8 mouse cellular contexts compared by ENCODE assay signal in the genomic region with DNA sequence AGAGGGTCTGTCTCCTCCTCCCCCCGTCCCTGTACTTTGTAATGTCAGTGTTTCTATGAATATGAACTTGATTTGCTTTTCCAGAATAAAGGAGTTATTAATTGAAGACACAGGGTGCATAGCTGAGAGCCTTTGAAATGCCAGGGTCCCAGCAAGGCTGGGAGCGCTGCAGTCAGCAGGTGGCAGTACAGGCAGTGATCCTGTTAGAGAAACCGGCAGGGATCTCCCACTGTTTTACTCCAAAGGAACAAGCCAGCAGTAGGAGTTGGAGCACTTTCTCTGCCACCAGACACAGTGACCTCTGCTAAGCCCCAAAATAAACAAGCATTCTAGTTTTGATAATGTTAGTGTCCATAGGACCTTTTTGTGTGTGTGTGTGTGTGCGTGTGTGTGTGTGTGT. TPM values are rescaled to one million over a fixed set of nuclear protein-coding genes. Genes with fewer than 3 reads are reported as not detected.
DNase-seq lines count a peak whose midpoint lies in the region; TF ChIP-seq lines count a peak whose summit lies in the region.

No protein-coding gene starts in this region.

- no peak overlapping the region for H3K4me2 ChIP-seq in CH12.LX (ENCODE audit: insufficient read depth, low read depth, poor library complexity, severe bottlenecking)

- dilution Hi-C loops in CH12.LX (cut with MboI; ENCODE audit: extremely low pct_ligation_motif_present, extremely low pct_unique_long_range_greater_than_20kb, low sequenced_read_pairs) = no loop called here

- no peak overlapping the region for H3K27ac ChIP-seq in CH12.LX (ENCODE audit: insufficient read depth, low read depth)
- H3K27ac ChIP-seq in embryonic fibroblast, embryonic 13.5 days (ENCODE audit: insufficient read depth, low read length) = no peak overlapping the region

- peaks cover 25 to 54% of the 10 kb centered on the region in 2 experiments for H3K36me3 ChIP-seq in CH12.LX (replicated peaks in 1 of 2; ENCODE audit: control insufficient read depth in 1 of 2, insufficient read depth in 1 of 2, low read length in 1 of 2)

- no peak for TF ChIP-seq EP300 in CH12.LX (IDR thresholded peaks at IDR 0.05; ENCODE audit: low read length)

- TF ChIP-seq POLR2A in CH12.LX (IDR thresholded peaks at IDR 0.05; ENCODE audit: low read depth, low read length) = no peak
- no peak for TF ChIP-seq POLR2A in embryonic fibroblast, embryonic 13.5 days (IDR thresholded peaks at IDR 0.05; ENCODE audit: low read depth, low read length)

- peaks cover 3 to 25% of the 10 kb centered on the region in 2 experiments; a peak in 3 of 4 replicates for H3K4me1 ChIP-seq in CH12.LX (ENCODE audit: control insufficient read depth in 1 of 2, insufficient read depth in 2 of 2)
- no peaks in the 10 kb centered on the region for H3K4me1 ChIP-seq in embryonic fibroblast, embryonic 13.5 days (ENCODE audit: control insufficient read depth, insufficient read depth, low read length)

- H3K27me3 ChIP-seq in CH12.LX (replicated peaks) = no peaks in the 10 kb centered on the region

- no peaks in the 10 kb centered on the region for H3K79me2 ChIP-seq in CH12.LX (replicated peaks; ENCODE audit: control insufficient read depth, extremely low read depth, insufficient read depth, poor library complexity, severe bottlenecking)

- H3K4me3 ChIP-seq in CH12.LX (replicated peaks in 1 of 3; ENCODE audit: low read depth in 2 of 3, low read length in 2 of 3, poor library complexity in 1 of 3) = no peak overlapping the region
- no peak overlapping the region for H3K4me3 ChIP-seq in embryonic fibroblast, embryonic 13.5 days (ENCODE audit: insufficient read depth, low read length)

- in situ Hi-C loops in CH12.LX (cut with MboI; ENCODE audit: low pct_ligation_motif_present, low pct_unique_long_range_greater_than_20kb, low sequenced_read_pairs) = loop anchor here (25.0 kb wide), 1 partner anchor 119 kb away; a partner anchor contains a TSS

- H3K9me3 ChIP-seq in CH12.LX (replicated peaks; ENCODE audit: low read length) = peaks cover 3% of the 10 kb centered on the region

- DNase-seq in embryo, embryonic 10 days (ENCODE audit: low spot score) = peak; percentile 60
- no peak for DNase-seq in embryo, embryonic 9.5 days (ENCODE audit: extremely low spot score)
- peak; percentile 34 for DNase-seq in layer of hippocampus, adult 9-11 months
- no peak for DNase-seq in layer of hippocampus, postnatal 14 days (ENCODE audit: low spot score in 2 of 2)
- no peak for DNase-seq in CH12.LX (ENCODE audit: extremely low read depth)
- no peak for DNase-seq in T-cell, adult 2 months (ENCODE audit: low spot score)
- no peak for DNase-seq in spleen, postnatal 4 days (ENCODE audit: low spot score in 2 of 2)

- TF ChIP-seq CTCF in CH12.LX (conservative IDR thresholded peaks at IDR 0.05 in 1 of 2, IDR thresholded peaks at IDR 0.05 in 1 of 2; ENCODE audit: low read depth in 2 of 2, low read length in 2 of 2) = peak in 1 of 2 experiments; percentile 36; a peak in 2 of 4 replicates
- peak; percentile 54; the same call in 1 of the 2 replicates for TF ChIP-seq CTCF in embryonic fibroblast, embryonic 13.5 days (IDR thresholded peaks at IDR 0.05; ENCODE audit: borderline replicate concordance, insufficient read depth, low read length)

- H3K9ac ChIP-seq in CH12.LX (ENCODE audit: insufficient read depth, low read depth) = no peak overlapping the region

- peak; percentile 15 for TF ChIP-seq RAD21 in CH12.LX (IDR thresholded peaks at IDR 0.05; ENCODE audit: low read depth, low read length)

TF ChIP-seq in CH12.LX, 34 proteins besides CTCF, POLR2A, EP300 and RAD21:
- TF ChIP-seq POLR2AphosphoS2 (IDR thresholded peaks at IDR 0.05; ENCODE audit: low read depth, low read length) (no peak), SMC3 (IDR thresholded peaks at IDR 0.05; ENCODE audit: low read depth, low read length) (peak; percentile 28)

RNA-seq across cellular contexts. Expression of a gene that starts 10.2 kb away (rescaled TPM):
- 1 to 10 TPM in 1 of 2 experiments, under 1 TPM in 1; 0.72 to 1.5 TPM for total RNA-seq in layer of hippocampus, postnatal 14 days (2021)
- total RNA-seq in CH12.LX (2012; rRNA removed) (0.38 and 0.51 TPM in 2 replicates), CH12.LX (2014; rRNA removed) (not detected in 2 replicates)
- 0.31 TPM in 1 of 2 replicates, not detected in the other for polyA plus RNA-seq in CH12.LX (2012; ENCODE audit: insufficient read length, low read depth)
- 0.67 TPM in 1 of 2 replicates, not detected in the other for polyA plus RNA-seq in embryonic fibroblast, embryonic 13.5 days (2011; ENCODE audit: insufficient read length, low read depth, missing spikeins)

RNA-seq across cellular contexts. Expression of a gene that starts 18.8 kb away (rescaled TPM):
- total RNA-seq in layer of hippocampus, postnatal 14 days (2021) = 10 to 100 TPM; 18.5 to 22.2 TPM
- total RNA-seq in CH12.LX (2012; rRNA removed) = 29.8 and 40.2 TPM in 2 replicates
- 74.7 and 86.1 TPM in 2 replicates for total RNA-seq in CH12.LX (2014; rRNA removed)
- polyA plus RNA-seq in CH12.LX (2012; ENCODE audit: insufficient read length, low read depth) = 47.8 and 53.5 TPM in 2 replicates
- 36.5 and 38.3 TPM in 2 replicates for polyA plus RNA-seq in embryonic fibroblast, embryonic 13.5 days (2011; ENCODE audit: insufficient read length, low read depth, missing spikeins)

RNA-seq across cellular contexts. Expression of a gene that starts 31.6 kb away (rescaled TPM):
- 10 to 100 TPM; 24.2 to 26.7 TPM for total RNA-seq in layer of hippocampus, postnatal 14 days (2021)
- total RNA-seq in CH12.LX (2012; rRNA removed) (8.8 and 9.0 TPM in 2 replicates), CH12.LX (2014; rRNA removed) (7.9 and 8.2 TPM in 2 replicates)
- 18.0 and 19.3 TPM in 2 replicates for polyA plus RNA-seq in CH12.LX (2012; ENCODE audit: insufficient read length, low read depth)
- polyA plus RNA-seq in embryonic fibroblast, embryonic 13.5 days (2011; ENCODE audit: insufficient read length, low read depth, missing spikeins) = 16.8 and 20.9 TPM in 2 replicates

RNA-seq across cellular contexts. Expression of a gene that starts 36.4 kb away (rescaled TPM):
- 10 to 100 TPM; 19.3 to 22.3 TPM for total RNA-seq in layer of hippocampus, postnatal 14 days (2021)
- 71.5 and 86.5 TPM in 2 replicates for total RNA-seq in CH12.LX (2012; rRNA removed)
- 70.6 and 80.5 TPM in 2 replicates for total RNA-seq in CH12.LX (2014; rRNA removed)
- polyA plus RNA-seq in CH12.LX (2012; ENCODE audit: insufficient read length, low read depth) = 60.7 and 64.4 TPM in 2 replicates
- polyA plus RNA-seq in embryonic fibroblast, embryonic 13.5 days (2011; ENCODE audit: insufficient read length, low read depth, missing spikeins) = 29.6 and 33.5 TPM in 2 replicates

Comparison
In these comparisons a context has a peak if more than half of its experiments do, and no peak if none do; other contexts are left out.
1. DNase-seq: peak in embryo, embryonic 10 days (single experiment) and layer of hippocampus, adult 9-11 months (single experiment); none in embryo, embryonic 9.5 days (single experiment), layer of hippocampus, postnatal 14 days (0 of 2), CH12.LX (single experiment), T-cell, adult 2 months (single experiment) and spleen, postnatal 4 days (0 of 2).